Mouse (Mus musculus) heart, postnatal 0 days (tissue): ENCODE data around the gene Kbtbd2. TPM values are rescaled to one million over a fixed set of nuclear protein-coding genes. Genes with fewer than 3 reads are reported as not detected.
A peak's percentile ranks its signal among the peaks of the same experiment; 100 is the strongest.

Experiments used
- ATAC-seq: fragments of 200-750 bp; cut with Nextera tagmentation; 2 replicates; pipeline ENCODE4 v1.8.0; 2017; ENCODE audit warnings: low read depth, moderate number of reproducible peaks, moderate library complexity; ENCODE audit not compliant: insufficient read depth
- DNase-seq: peaks from one replicate; pipeline ENCODE4 v3.0.0-alpha.2; 2016; ENCODE audit warnings: low spot score
- H3K27ac ChIP-seq: fragments of 300-500 bp; sonication (generic); 2 replicates; pipeline ENCODE4 v1.5.1; 2014; ENCODE audit warnings: low read depth, mild to moderate bottlenecking
- H3K27me3 ChIP-seq: fragments of 300-500 bp; sonication (generic); 2 replicates; pipeline ENCODE4 v1.6.1; 2014; ENCODE audit warnings: low read length, mixed read lengths; ENCODE audit not compliant: control insufficient read depth, insufficient read depth
- H3K36me3 ChIP-seq: fragments of 300-500 bp; sonication (generic); replicated peaks from 2 replicates; pipeline ENCODE4 v1.6.1; 2014; ENCODE audit warnings: low read length, mixed read lengths; ENCODE audit not compliant: control insufficient read depth, insufficient read depth
- H3K4me1 ChIP-seq: fragments of 300-500 bp; sonication (generic); 2 replicates; pipeline ENCODE4 v1.6.1; 2014; ENCODE audit warnings: antibody characterized with exemption; ENCODE audit not compliant: control insufficient read depth, insufficient read depth
- H3K4me2 ChIP-seq: fragments of 300-500 bp; sonication (generic); 2 replicates; pipeline ENCODE4 v1.6.1; 2014; ENCODE audit warnings: low read depth, mild to moderate bottlenecking, low read length, moderate library complexity
- H3K4me3 ChIP-seq: fragments of 300-500 bp; sonication (generic); 2 replicates; pipeline ENCODE4 v1.5.1; 2014; ENCODE audit warnings: low read depth, low read length
- H3K9ac ChIP-seq: fragments of 300-500 bp; sonication (generic); replicated peaks from 2 replicates; pipeline ENCODE4 v1.6.1; 2014; ENCODE audit warnings: low read depth, low read length, mixed read lengths
- H3K9me3 ChIP-seq: fragments of 300-500 bp; sonication (generic); replicated peaks from 2 replicates; pipeline ENCODE4 v1.6.1; 2016; ENCODE audit warnings: low read length; ENCODE audit not compliant: control insufficient read depth
- CTCF ChIP-seq: IDR thresholded peaks from 2 replicates; pipeline ENCODE4 v1.5.1; 2016; ENCODE audit warnings: antibody characterized with exemption, control low read depth, low read depth
- EP300 ChIP-seq: IDR thresholded peaks from 2 replicates; pipeline ENCODE4 v1.6.1; 2016; ENCODE audit warnings: antibody characterized with exemption, low read depth
- WGBS: fragments of 180-500 bp; shearing (Covaris S2); extraction: QIAGEN DNeasy Blood & Tissue Kit; methylation state at CpG from one replicate; pipeline ENCODE4 v1.1.7; 2014; 5-methylcytosine and 5-hydroxymethylcytosine counted together
- polyA plus RNA-seq: library from polyadenylated mRNA; unstranded; fragments of >200 nt; fragmentation: Nextera tagmentation; extraction: Ambion mirVana; gene quantifications from 2 replicates; pipeline ENCODE4 v1.2.1, GENCODE M21; 2015
- total RNA-seq: library from RNA; depleted of rRNA; stranded (reverse); fragments of >200 nt; gene quantifications from 2 replicates; pipeline ENCODE4 v1.2.3, GENCODE M21; 2014; ENCODE audit warnings: low replicate concordance; rRNA removed

The Kbtbd2 gene
- 37.2 and 41.5 TPM in 2 replicates for total RNA-seq
- polyA plus RNA-seq = 17.0 and 17.6 TPM in 2 replicates

GRCm38 (mm10) chr6:56797311-56798151, at the start of gene Kbtbd2:
TSS of gene Kbtbd2 (minus strand) at chr6:56797813.
- TF ChIP-seq CTCF (no peak), EP300 (peak; percentile 81; the same call in 1 of the 2 replicates)
- Histone ChIP-seq H3K9me3 (no peaks in the 10 kb centered on the region), H3K36me3 (no peaks in the 10 kb centered on the region), H3K4me3 (peak within 1 kb of the TSS; percentile 82), H3K9ac (peak within 1 kb of the TSS; percentile 96), H3K4me2 (peak within 1 kb of the TSS; percentile 85), H3K4me1 (peaks cover 25% of the 10 kb centered on the region), H3K27ac (peak within 1 kb of the TSS; percentile 99), H3K27me3 (no peaks in the 10 kb centered on the region)
- ATAC-seq (peak; percentile 92), DNase-seq (peak; percentile 95)
- under 1% methylated on average over 87 of the region's 98 CpGs for WGBS

DNA sequence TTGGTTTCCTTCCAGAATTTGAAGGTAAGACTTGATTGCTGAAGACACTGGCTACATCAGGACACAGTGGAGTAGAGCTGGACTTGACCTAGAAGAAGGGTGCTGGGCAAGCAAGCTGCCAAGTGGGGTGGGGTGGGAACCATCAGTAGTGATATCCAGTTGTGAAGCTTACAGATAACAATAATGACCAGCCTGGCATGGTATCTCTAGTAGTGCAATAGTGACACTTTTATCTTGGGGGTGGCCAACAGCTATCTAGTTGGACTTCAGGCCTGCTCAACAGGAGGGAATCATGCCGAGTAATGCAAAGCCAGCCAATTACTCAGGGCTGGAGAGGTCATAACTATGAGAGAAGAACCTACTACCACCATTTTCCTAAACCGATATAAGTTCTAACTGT, 46.8 kb upstream of the Kbtbd2 start:
- no peak for ATAC-seq
- Histone ChIP-seq H3K4me3 (no peak overlapping the region), H3K36me3 (0 out of 2 replicates have a peak, but pooled peaks cover 5% of the 10 kb centered on the region), H3K9me3 (no peaks in the 10 kb centered on the region), H3K27ac (no peak overlapping the region), H3K4me1 (0 out of 2 replicates have a peak, but pooled peaks cover 6% of the 10 kb centered on the region), H3K27me3 (no peaks in the 10 kb centered on the region), H3K4me2 (no peak overlapping the region), H3K9ac (no peak overlapping the region)
- no peak for DNase-seq
- no peak for TF ChIP-seq EP300
- TF ChIP-seq CTCF = no peak
- 60% methylated on average over 2 of the region's 2 CpGs for WGBS

DNA sequence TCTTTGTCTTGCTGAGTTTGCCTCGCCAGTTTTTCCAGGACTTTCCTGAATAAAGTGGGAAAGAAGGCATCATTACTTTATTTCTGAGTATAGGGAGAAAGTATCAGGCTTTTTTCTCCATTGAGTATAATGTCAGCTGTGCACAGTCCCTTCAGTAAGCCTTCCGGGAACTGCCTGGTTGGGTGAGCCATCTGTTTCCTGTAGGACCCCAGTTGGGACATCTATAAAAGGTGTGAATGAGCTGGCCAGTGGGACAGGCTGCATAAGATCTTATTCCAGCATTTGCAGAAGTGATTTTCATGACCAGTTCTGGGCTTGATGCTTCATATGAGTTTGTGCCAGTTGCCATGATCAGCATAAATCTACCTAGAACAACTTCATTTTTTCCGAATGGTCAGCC, 45.6 kb upstream of the Kbtbd2 start:
- no peak overlapping the region for H3K27ac ChIP-seq
- ATAC-seq = no peak
- 0 out of 2 replicates have a peak, but pooled peaks cover 5% of the 10 kb centered on the region for H3K36me3 ChIP-seq

GRCm38 (mm10) chr6:56837621-56838020, 40.0 kb upstream of the Kbtbd2 start:
- H3K4me1 ChIP-seq = peaks cover 5% of the 10 kb centered on the region; the same call in 1 of the 2 replicates
- 79% methylated on average over 3 of the region's 3 CpGs for WGBS

More for the DNA sequence above, 45.6 kb upstream of the Kbtbd2 start:
- Histone ChIP-seq H3K4me2 (no peak overlapping the region), H3K4me3 (no peak overlapping the region), H3K9ac (no peak overlapping the region), H3K4me1 (no peaks in the 10 kb centered on the region), H3K9me3 (no peaks in the 10 kb centered on the region), H3K27me3 (no peaks in the 10 kb centered on the region)
- DNase-seq = no peak
- TF ChIP-seq CTCF (no peak), EP300 (no peak)
- 78% methylated on average over 3 of the region's 3 CpGs for WGBS

GRCm38 (mm10) chr6:56837166-56837565, 39.6 kb upstream of the Kbtbd2 start:
- Histone ChIP-seq H3K9ac (no peak overlapping the region), H3K4me3 (no peak overlapping the region), H3K4me2 (no peak overlapping the region), H3K9me3 (no peaks in the 10 kb centered on the region), H3K27ac (no peak overlapping the region), H3K4me1 (peaks cover 5% of the 10 kb centered on the region; the same call in 1 of the 2 replicates), H3K36me3 (peaks cover 30% of the 10 kb centered on the region), H3K27me3 (no peaks in the 10 kb centered on the region)
- ATAC-seq (no peak), DNase-seq (no peak)
- no peak for TF ChIP-seq EP300
- no peak for TF ChIP-seq CTCF
- 93% methylated on average over 12 of the region's 12 CpGs for WGBS

More at GRCm38 (mm10) chr6:56837621-56838020, 40.0 kb upstream of the Kbtbd2 start:
- H3K4me3 ChIP-seq = no peak overlapping the region
- H3K9me3 ChIP-seq = no peaks in the 10 kb centered on the region
- H3K36me3 ChIP-seq = peaks cover 30% of the 10 kb centered on the region
- TF ChIP-seq EP300 (no peak), CTCF (no peak)
- no peak overlapping the region for H3K9ac ChIP-seq
- no peak overlapping the region for H3K4me2 ChIP-seq
- no peak overlapping the region for H3K27ac ChIP-seq
- DNase-seq = no peak
- no peaks in the 10 kb centered on the region for H3K27me3 ChIP-seq
- ATAC-seq = no peak
